Mouse (Mus musculus): ENCODE results near the gene Scml4. TPM values are rescaled to one million over a fixed set of nuclear protein-coding genes. Genes with fewer than 3 reads are reported as not detected.

Gene Scml4
- polyA plus RNA-seq, 1 experiment from 2014 or later: 9.3 TPM

GRCm38 (mm10) chr10:42856574-42856973 lies 3.6 kb upstream of the Scml4 start:
- H3K4me3 ChIP-seq (replicated peaks; ENCODE audit: low read length): no peak overlapping the region
- no peaks in the 10 kb centered on the region for H3K27me3 ChIP-seq (ENCODE audit: control insufficient read depth, insufficient read depth, low read length)
- H3K9me3 ChIP-seq (ENCODE audit: control insufficient read depth, low read length): no peaks in the 10 kb centered on the region
- no peak overlapping the region for H3K27ac ChIP-seq
- no peak overlapping the region for H3K9ac ChIP-seq
- H3K4me1 ChIP-seq (replicated peaks; ENCODE audit: control insufficient read depth, insufficient read depth, low read length): peaks cover 10% of the 10 kb centered on the region
- H3K36me3 ChIP-seq (replicated peaks; ENCODE audit: control insufficient read depth, insufficient read depth): no peaks in the 10 kb centered on the region
- no peak for ATAC-seq (ENCODE audit: low FRiP score)
- 95% methylated on average over 9 of the region's 9 CpGs for WGBS
- no peak for DNase-seq (ENCODE audit: low spot score)
- H3K4me2 ChIP-seq (replicated peaks): no peak overlapping the region

DNA sequence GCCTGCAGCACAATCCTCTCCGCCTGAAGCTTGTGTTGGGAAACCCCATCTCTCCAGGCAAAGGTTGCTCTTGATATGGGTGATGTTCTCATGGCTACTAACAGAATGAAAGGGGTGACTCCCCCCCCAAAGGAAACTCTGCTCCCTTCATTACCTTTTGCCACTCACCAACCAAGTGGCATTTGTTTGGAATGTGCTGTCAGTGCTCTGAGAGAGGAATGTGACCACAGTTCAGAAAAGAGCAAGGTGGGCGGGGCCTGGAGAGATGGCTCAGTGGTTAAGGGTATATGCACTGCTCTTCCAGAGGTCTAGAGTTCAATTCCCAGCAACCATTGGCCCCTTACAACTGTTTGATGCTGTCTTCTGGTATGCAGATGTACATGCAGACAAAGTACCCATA lies 3.1 kb upstream of the Scml4 start:
- Histone ChIP-seq H3K4me1 (replicated peaks; ENCODE audit: control insufficient read depth, insufficient read depth, low read length) (peaks cover 10% of the 10 kb centered on the region), H3K27me3 (ENCODE audit: control insufficient read depth, insufficient read depth, low read length) (no peaks in the 10 kb centered on the region), H3K9ac (no peak overlapping the region), H3K4me2 (replicated peaks) (no peak overlapping the region), H3K36me3 (replicated peaks; ENCODE audit: control insufficient read depth, insufficient read depth) (no peaks in the 10 kb centered on the region), H3K4me3 (replicated peaks; ENCODE audit: low read length) (no peak overlapping the region), H3K27ac (no peak overlapping the region), H3K9me3 (ENCODE audit: control insufficient read depth, low read length) (no peaks in the 10 kb centered on the region)
- DNase-seq (ENCODE audit: low spot score): no peak
- ATAC-seq (ENCODE audit: low FRiP score): no peak
- WGBS: 91% methylated on average over 2 of the region's 2 CpGs

GRCm38 (mm10) chr10:42859781-42860158 lies 400 bp upstream of the Scml4 start:
- Histone ChIP-seq H3K9ac (peak overlapping the region; percentile 48), H3K9me3 (ENCODE audit: control insufficient read depth, low read length) (no peaks in the 10 kb centered on the region), H3K27ac (peak overlapping the region; percentile 86), H3K36me3 (replicated peaks; ENCODE audit: control insufficient read depth, insufficient read depth) (no peaks in the 10 kb centered on the region), H3K4me1 (replicated peaks; ENCODE audit: control insufficient read depth, insufficient read depth, low read length) (peaks cover 24% of the 10 kb centered on the region), H3K27me3 (ENCODE audit: control insufficient read depth, insufficient read depth, low read length) (no peaks in the 10 kb centered on the region), H3K4me3 (replicated peaks; ENCODE audit: low read length) (peak overlapping the region; percentile 37; the same call in 1 of the 2 replicates), H3K4me2 (replicated peaks) (peak overlapping the region; percentile 63)
- DNase-seq (ENCODE audit: low spot score) (peak; percentile 29), ATAC-seq (ENCODE audit: low FRiP score) (no peak)
- WGBS: 30% methylated on average over 2 of the region's 2 CpGs

DNA sequence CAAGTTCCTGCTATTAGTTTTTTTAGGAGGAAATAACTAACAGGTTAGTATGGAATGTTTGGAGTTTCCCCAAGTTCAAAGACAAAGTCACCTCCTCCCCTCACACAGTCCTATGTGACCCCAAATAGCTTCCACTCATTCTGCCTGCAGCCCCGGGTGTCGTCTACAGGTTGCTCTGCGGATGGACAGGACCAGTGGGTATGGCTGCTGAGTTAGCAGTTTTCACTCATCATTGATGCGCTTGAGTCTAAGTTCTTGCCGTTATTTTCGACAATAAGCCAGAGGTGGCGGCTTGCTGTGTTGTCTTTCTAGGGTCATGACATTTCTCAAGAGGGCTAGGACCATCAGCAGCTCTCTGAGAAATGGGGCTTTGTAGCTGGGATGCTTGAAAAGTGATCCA lies 1.3 kb downstream of the Scml4 start:
- Histone ChIP-seq H3K4me1 (replicated peaks; ENCODE audit: control insufficient read depth, insufficient read depth, low read length) (peaks cover 28% of the 10 kb centered on the region), H3K9me3 (ENCODE audit: control insufficient read depth, low read length) (no peaks in the 10 kb centered on the region), H3K36me3 (replicated peaks; ENCODE audit: control insufficient read depth, insufficient read depth) (no peaks in the 10 kb centered on the region), H3K9ac (no peak overlapping the region), H3K4me2 (replicated peaks) (peak overlapping the region; percentile 51), H3K4me3 (replicated peaks; ENCODE audit: low read length) (0 out of 2 replicates have a peak overlapping the region, but pooled peaks have one; percentile 1), H3K27me3 (ENCODE audit: control insufficient read depth, insufficient read depth, low read length) (no peaks in the 10 kb centered on the region), H3K27ac (no peak overlapping the region)
- 69% methylated on average over 7 of the region's 7 CpGs for whole genome bisulfite sequencing
- ATAC-seq (ENCODE audit: low FRiP score): no peak
- no peak for DNase-seq (ENCODE audit: low spot score)

DNA sequence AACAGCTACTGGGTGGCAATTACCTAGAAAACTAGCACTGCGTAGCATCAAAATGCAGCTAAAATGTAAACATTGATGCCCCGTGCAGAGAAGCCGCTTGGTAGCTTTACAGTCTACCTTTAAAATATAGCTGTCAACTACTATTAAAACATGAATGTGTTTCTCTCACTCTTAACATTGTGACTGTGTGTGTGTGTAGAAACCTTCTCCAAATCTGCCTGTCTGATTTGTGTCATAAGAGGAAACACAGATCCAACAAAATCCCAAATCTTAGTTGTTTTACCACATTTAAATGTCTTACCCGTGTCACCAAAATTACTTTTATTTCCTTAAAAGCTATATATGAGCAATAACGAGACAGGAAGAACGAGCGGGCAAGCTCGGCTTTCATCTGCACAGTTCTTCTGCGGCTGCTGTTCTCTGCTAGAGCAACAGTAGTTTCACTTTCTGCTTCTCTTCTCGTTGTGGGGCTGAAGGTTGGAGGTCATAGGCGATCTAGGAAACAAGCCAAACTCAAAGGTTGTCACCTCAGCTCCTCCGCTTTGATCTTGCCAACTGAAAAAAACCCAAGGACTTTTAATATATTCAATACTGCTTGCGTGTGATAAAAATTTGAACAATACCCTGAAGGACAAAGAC lies 2.1 kb downstream of the Scml4 start:
- Histone ChIP-seq H3K4me1 (replicated peaks; ENCODE audit: control insufficient read depth, insufficient read depth, low read length) (peaks cover 28% of the 10 kb centered on the region), H3K9me3 (ENCODE audit: control insufficient read depth, low read length) (no peaks in the 10 kb centered on the region), H3K36me3 (replicated peaks; ENCODE audit: control insufficient read depth, insufficient read depth) (no peaks in the 10 kb centered on the region), H3K27ac (no peak overlapping the region), H3K4me2 (replicated peaks) (peak overlapping the region; percentile 51), H3K27me3 (ENCODE audit: control insufficient read depth, insufficient read depth, low read length) (no peaks in the 10 kb centered on the region), H3K4me3 (replicated peaks; ENCODE audit: low read length) (no peak overlapping the region), H3K9ac (no peak overlapping the region)
- 65% methylated on average over 13 of the region's 13 CpGs for WGBS
- ATAC-seq (ENCODE audit: low FRiP score) (no peak), DNase-seq (ENCODE audit: low spot score) (peak; percentile 28)

- Histone ChIP-seq H3K9me3 (ENCODE audit: control insufficient read depth, low read length) (no peaks in the 10 kb centered on the region), H3K4me2 (replicated peaks) (peak overlapping the region; percentile 51), H3K27me3 (ENCODE audit: control insufficient read depth, insufficient read depth, low read length) (no peaks in the 10 kb centered on the region), H3K36me3 (replicated peaks; ENCODE audit: control insufficient read depth, insufficient read depth) (no peaks in the 10 kb centered on the region), H3K9ac (no peak overlapping the region), H3K4me3 (replicated peaks; ENCODE audit: low read length) (0 out of 2 replicates have a peak overlapping the region, but pooled peaks have one; percentile 17), H3K4me1 (replicated peaks; ENCODE audit: control insufficient read depth, insufficient read depth, low read length) (peaks cover 28% of the 10 kb centered on the region), H3K27ac (no peak overlapping the region)
- no peak for DNase-seq (ENCODE audit: low spot score)
- ATAC-seq (ENCODE audit: low FRiP score): no peak
- 85% methylated on average over 4 of the region's 4 CpGs for WGBS
Measured at GRCm38 (mm10) chr10:42862806-42863205, 2.6 kb downstream of the Scml4 start.

- no peaks in the 10 kb centered on the region for H3K27me3 ChIP-seq (ENCODE audit: control insufficient read depth, insufficient read depth, low read length)
- H3K9me3 ChIP-seq (ENCODE audit: control insufficient read depth, low read length): no peaks in the 10 kb centered on the region
- WGBS: 30% methylated on average over 31 of the region's 31 CpGs
- H3K9ac ChIP-seq: peak overlapping the region; percentile 36; the same call in 1 of the 2 replicates
- no peak for ATAC-seq (ENCODE audit: low FRiP score)
- H3K36me3 ChIP-seq (replicated peaks; ENCODE audit: control insufficient read depth, insufficient read depth): no peaks in the 10 kb centered on the region
- DNase-seq (ENCODE audit: low spot score): peak; percentile 72
- peak overlapping the region; percentile 17 for H3K4me3 ChIP-seq (replicated peaks; ENCODE audit: low read length)
- H3K4me2 ChIP-seq (replicated peaks): peak overlapping the region; percentile 51
- 0 out of 2 replicates have a peak overlapping the region, but pooled peaks have one; percentile 43 for H3K27ac ChIP-seq
- H3K4me1 ChIP-seq (replicated peaks; ENCODE audit: control insufficient read depth, insufficient read depth, low read length): peaks cover 28% of the 10 kb centered on the region
Measured at GRCm38 (mm10) chr10:42863621-42864391, 3.6 kb downstream of the Scml4 start.

GRCm38 (mm10) chr10:42864696-42865095 lies 4.5 kb downstream of the Scml4 start:
- 52% methylated on average over 5 of the region's 5 CpGs for WGBS
- Histone ChIP-seq H3K4me3 (replicated peaks; ENCODE audit: low read length) (no peak overlapping the region), H3K4me2 (replicated peaks) (peak overlapping the region; percentile 51), H3K9ac (no peak overlapping the region), H3K27ac (peak overlapping the region; percentile 43; the same call in 1 of the 2 replicates), H3K36me3 (replicated peaks; ENCODE audit: control insufficient read depth, insufficient read depth) (no peaks in the 10 kb centered on the region), H3K4me1 (replicated peaks; ENCODE audit: control insufficient read depth, insufficient read depth, low read length) (peaks cover 22% of the 10 kb centered on the region), H3K9me3 (ENCODE audit: control insufficient read depth, low read length) (no peaks in the 10 kb centered on the region), H3K27me3 (ENCODE audit: control insufficient read depth, insufficient read depth, low read length) (no peaks in the 10 kb centered on the region)
- DNase-seq (ENCODE audit: low spot score) (no peak), ATAC-seq (ENCODE audit: low FRiP score) (no peak)

DNA sequence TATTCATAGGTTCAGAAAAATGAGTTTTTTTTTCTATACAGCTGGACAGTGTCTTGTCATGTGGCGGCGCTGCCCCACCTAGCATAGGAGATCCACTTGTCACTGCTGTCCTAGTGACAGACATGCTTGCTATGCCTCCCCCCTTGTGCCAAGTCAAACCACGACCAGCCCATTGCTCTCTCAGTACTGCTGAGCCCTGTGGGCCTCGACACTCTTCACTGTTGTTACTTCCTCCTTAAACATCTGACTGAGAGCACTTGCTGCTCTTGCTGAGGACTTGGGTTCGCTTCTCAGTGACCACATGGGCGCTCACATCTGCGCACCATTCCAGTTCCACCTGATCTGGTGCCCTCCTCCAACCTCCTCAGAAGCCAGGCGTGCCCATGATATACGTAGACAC lies 8.2 kb downstream of the Scml4 start:
- no peaks in the 10 kb centered on the region for H3K27me3 ChIP-seq (ENCODE audit: control insufficient read depth, insufficient read depth, low read length)
- WGBS: 92% methylated on average over 9 of the region's 9 CpGs
- H3K27ac ChIP-seq: no peak overlapping the region
- H3K9me3 ChIP-seq (ENCODE audit: control insufficient read depth, low read length): no peaks in the 10 kb centered on the region
- H3K9ac ChIP-seq: no peak overlapping the region
- no peaks in the 10 kb centered on the region for H3K36me3 ChIP-seq (replicated peaks; ENCODE audit: control insufficient read depth, insufficient read depth)
- H3K4me3 ChIP-seq (replicated peaks; ENCODE audit: low read length): no peak overlapping the region
- ATAC-seq (ENCODE audit: low FRiP score) (no peak), DNase-seq (ENCODE audit: low spot score) (no peak)
- H3K4me1 ChIP-seq (replicated peaks; ENCODE audit: control insufficient read depth, insufficient read depth, low read length): peaks cover 22% of the 10 kb centered on the region
- H3K4me2 ChIP-seq (replicated peaks): no peak overlapping the region

Measured in hindbrain, embryonic 14.5 days (tissue).